8 mouse cellular contexts compared by ENCODE assay signal in genomic region chr10:81570831-81571500, GRCm38 (mm10). TPM values are rescaled to one million over a fixed set of nuclear protein-coding genes. Genes with fewer than 3 reads are reported as not detected.
DNase-seq lines count a peak whose midpoint lies in the region; ATAC-seq lines count a peak whose summit lies in the region.

No protein-coding gene starts in this region.

- peaks cover 53% of the 10 kb centered on the region for H3K27me3 ChIP-seq in hindbrain, embryonic 14.5 days (ENCODE audit: control insufficient read depth, insufficient read depth, low read length)

- under 1% methylated on average over 33 of the region's 34 CpGs for WGBS in hindbrain, embryonic 14.5 days

- H3K4me3 ChIP-seq in hindbrain, embryonic 14.5 days (replicated peaks; ENCODE audit: low read length) = peak overlapping the region; percentile 31

- H3K4me2 ChIP-seq in hindbrain, embryonic 14.5 days (replicated peaks) = peak overlapping the region; percentile 63

- DNase-seq in T-cell, adult 2 months (ENCODE audit: low spot score) = peak; percentile 71
- DNase-seq in cerebellum, postnatal 25 days = peak; percentile 98
- peak; percentile 85 to 93 for DNase-seq in frontal cortex, postnatal 25 days (ENCODE audit: low spot score in 2 of 2)
- DNase-seq in hindbrain, embryonic 14.5 days (ENCODE audit: low spot score) = peak; percentile 97
- peak; percentile 82 to 88 for DNase-seq in layer of hippocampus, postnatal 25 days (ENCODE audit: extremely low spot score in 1 of 2, low spot score in 1 of 2)
- peak; percentile 96 for DNase-seq in lung, postnatal 14 days
- peak; percentile 93 for DNase-seq in ovary, postnatal 36 days (ENCODE audit: low spot score)
- peak; percentile 93 for DNase-seq in thymus, postnatal 14 days

- ATAC-seq in hindbrain, embryonic 14.5 days (ENCODE audit: low FRiP score) = peak; percentile 65

- peak overlapping the region; percentile 84 for H3K27ac ChIP-seq in hindbrain, embryonic 14.5 days

- H3K9ac ChIP-seq in hindbrain, embryonic 14.5 days = peak overlapping the region; percentile 6; the same call in 1 of the 2 replicates

- H3K4me1 ChIP-seq in hindbrain, embryonic 14.5 days (replicated peaks; ENCODE audit: control insufficient read depth, insufficient read depth, low read length) = peaks cover 51% of the 10 kb centered on the region

- H3K36me3 ChIP-seq in hindbrain, embryonic 14.5 days (replicated peaks; ENCODE audit: control insufficient read depth, insufficient read depth) = peaks cover 17% of the 10 kb centered on the region

- no peaks in the 10 kb centered on the region for H3K9me3 ChIP-seq in hindbrain, embryonic 14.5 days (ENCODE audit: control insufficient read depth, low read length)

RNA-seq across cellular contexts. Expression of gene Tle2, which starts 3.4 kb away (rescaled TPM):
- 24.5 and 29.7 TPM in 2 replicates for polyA plus RNA-seq in hindbrain, embryonic 14.5 days (2014; fragmentation: Nextera tagmentation; extraction: Ambion mirVana)
- total RNA-seq in layer of hippocampus, postnatal 25 days (2021) = 10 to 100 TPM; 22.5 to 32.3 TPM

RNA-seq across cellular contexts. Expression of gene Aes, which starts 11.7 kb away (rescaled TPM):
- 524 and 550 TPM in 2 replicates for polyA plus RNA-seq in hindbrain, embryonic 14.5 days (2014; fragmentation: Nextera tagmentation; extraction: Ambion mirVana)
- 100 to 1,000 TPM; 692 to 732 TPM for total RNA-seq in layer of hippocampus, postnatal 25 days (2021)

RNA-seq across cellular contexts. Expression of gene Gna11, which starts 26.0 kb away (rescaled TPM):
- 87.5 and 95.5 TPM in 2 replicates for polyA plus RNA-seq in hindbrain, embryonic 14.5 days (2014; fragmentation: Nextera tagmentation; extraction: Ambion mirVana)
- total RNA-seq in layer of hippocampus, postnatal 25 days (2021) = 100 to 1,000 TPM; 110 to 121 TPM

RNA-seq across cellular contexts. Expression of gene Tle6, which starts 29.9 kb away (rescaled TPM):
- 4.2 and 4.8 TPM in 2 replicates for polyA plus RNA-seq in hindbrain, embryonic 14.5 days (2014; fragmentation: Nextera tagmentation; extraction: Ambion mirVana)
- 1 to 10 TPM; 1.7 to 4.1 TPM for total RNA-seq in layer of hippocampus, postnatal 25 days (2021)

RNA-seq across cellular contexts. Expression of gene BC025920, which starts 35.1 kb away (rescaled TPM):
- polyA plus RNA-seq in hindbrain, embryonic 14.5 days (2014; fragmentation: Nextera tagmentation; extraction: Ambion mirVana) = 0.90 and 1.1 TPM in 2 replicates
- total RNA-seq in layer of hippocampus, postnatal 25 days (2021) = 1 to 10 TPM; 4.2 to 4.4 TPM

Comparison
In these comparisons a context has a peak if more than half of its experiments do, and no peak if none do; other contexts are left out.
1. Peak in every context shown above with its lines: DNase-seq, ATAC-seq, H3K4me3 ChIP-seq and H3K27ac ChIP-seq.